Comparison of ENCODE assay signal across 18 mouse cellular contexts in the genomic region with DNA sequence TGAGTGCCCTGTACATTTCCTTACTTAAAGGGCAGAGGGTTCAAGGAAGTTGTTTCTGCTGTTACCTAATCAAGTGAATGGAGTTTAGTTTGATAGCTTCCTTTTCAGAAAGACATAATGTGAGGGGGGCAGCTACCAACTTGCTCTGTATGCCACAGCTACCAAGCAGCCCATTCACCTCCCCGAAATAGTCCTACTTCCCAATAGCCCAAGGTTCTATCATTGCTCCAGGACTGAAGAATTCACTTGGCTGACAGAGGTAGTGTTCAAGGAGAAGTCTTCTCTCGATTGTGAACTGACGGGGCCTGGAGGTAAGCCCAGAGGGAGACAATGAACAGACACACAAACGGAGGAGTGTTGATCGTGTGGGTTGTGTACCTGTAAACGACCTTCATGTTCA. TPM values are rescaled to one million over a fixed set of nuclear protein-coding genes. Genes with fewer than 3 reads are reported as not detected.
A peak's percentile ranks its signal among the peaks of the same experiment; 100 is the strongest.
DNase-seq lines count a peak whose midpoint lies in the region; ATAC-seq and TF ChIP-seq lines count a peak whose summit lies in the region.
"Had no signal": no experiment of that assay in that cellular context is flagged by ENCODE, and none has a peak within 500 bp of the region (broad histone marks: within the 10 kb centered on the region; RNA-seq: fewer than 3 reads in every experiment).

No protein-coding gene starts in this region.

- no peak for TF ChIP-seq CTCF in bone marrow macrophage, adult 2 months (IDR thresholded peaks at IDR 0.05; ENCODE audit: low read depth, low read length)
- TF ChIP-seq CTCF in intestine, postnatal 0 days (IDR thresholded peaks at IDR 0.05; ENCODE audit: low read depth), result no peak

- TF ChIP-seq POLR2A in bone marrow macrophage, adult 2 months (IDR thresholded peaks at IDR 0.05; ENCODE audit: borderline replicate concordance, low read depth, low read length), result no peak

- H3K27me3 ChIP-seq in liver, embryonic 15.5 days, result no peaks in the 10 kb centered on the region
- H3K27me3 ChIP-seq in intestine, postnatal 0 days (replicated peaks; ENCODE audit: control insufficient read depth, insufficient read depth, low read length), result no peaks in the 10 kb centered on the region
- H3K27me3 ChIP-seq: embryonic facial prominence, embryonic 13.5 days; midbrain, embryonic 12.5 days had no signal

- DNase-seq in spleen, postnatal 36 days (ENCODE audit: low spot score in 2 of 2), result peak; percentile 10 to 18
- DNase-seq in spleen, postnatal 14 days (ENCODE audit: low spot score in 2 of 2), result no peak
- DNase-seq in thymus, postnatal 0 days (ENCODE audit: low spot score), result peak; percentile 60
- DNase-seq in kidney, postnatal 14 days, result no peak
- no peak for DNase-seq in adrenal gland, adult 8-10 months
- DNase-seq: heart, postnatal 4 days; layer of hippocampus, adult 9-11 months; lung, embryonic 14.5 days; right cerebral cortex, postnatal 25 days had no signal

- no peaks in the 10 kb centered on the region for H3K36me3 ChIP-seq in liver, embryonic 15.5 days (replicated peaks)
- no peaks in the 10 kb centered on the region for H3K36me3 ChIP-seq in intestine, postnatal 0 days (ENCODE audit: control insufficient read depth, insufficient read depth)
- H3K36me3 ChIP-seq: embryonic facial prominence, embryonic 13.5 days; forebrain, embryonic 10.5 days; midbrain, embryonic 12.5 days had no signal

- H3K4me3 ChIP-seq in bone marrow macrophage, adult 2 months (ENCODE audit: insufficient read depth, low read length), result peak overlapping the region; percentile 29
- H3K4me3 ChIP-seq in liver, embryonic 15.5 days (replicated peaks), result peak overlapping the region; percentile 44
- H3K4me3 ChIP-seq in intestine, postnatal 0 days (ENCODE audit: low read depth, low read length), result no peak overlapping the region
- H3K4me3 ChIP-seq: embryonic facial prominence, embryonic 13.5 days; forebrain, embryonic 10.5 days; midbrain, embryonic 12.5 days; myocyte had no signal

- H3K9me3 ChIP-seq in liver, embryonic 15.5 days (replicated peaks), result no peaks in the 10 kb centered on the region
- no peaks in the 10 kb centered on the region for H3K9me3 ChIP-seq in intestine, postnatal 0 days (ENCODE audit: control insufficient read depth)
- H3K9me3 ChIP-seq: embryonic facial prominence, embryonic 13.5 days; forebrain, embryonic 10.5 days; midbrain, embryonic 12.5 days had no signal

- peak overlapping the region; percentile 48 for H3K4me2 ChIP-seq in liver, embryonic 15.5 days
- H3K4me2 ChIP-seq in intestine, postnatal 0 days (replicated peaks; ENCODE audit: low read depth), result no peak overlapping the region
- H3K4me2 ChIP-seq: embryonic facial prominence, embryonic 13.5 days; lung, embryonic 14.5 days; midbrain, embryonic 12.5 days had no signal

- peaks cover 21% of the 10 kb centered on the region for H3K4me1 ChIP-seq in bone marrow macrophage, adult 2 months (ENCODE audit: control insufficient read depth, insufficient read depth, low read length)
- H3K4me1 ChIP-seq in liver, embryonic 15.5 days (replicated peaks), result 0 out of 2 replicates have a peak, but pooled peaks cover 9% of the 10 kb centered on the region
- H3K4me1 ChIP-seq in intestine, postnatal 0 days (replicated peaks; ENCODE audit: control insufficient read depth, insufficient read depth, low read length), result no peaks in the 10 kb centered on the region
- H3K4me1 ChIP-seq: forebrain, embryonic 10.5 days; midbrain, embryonic 12.5 days had no signal

- 42% methylated on average over 6 of the region's 6 CpGs for WGBS in liver, embryonic 15.5 days (ENCODE audit: insufficient replicate concordance)
- 87% methylated on average over 6 of the region's 6 CpGs for WGBS in intestine, postnatal 0 days

- no peak for ATAC-seq in liver, embryonic 15.5 days (ENCODE audit: insufficient read depth)
- no peak for ATAC-seq in intestine, postnatal 0 days
- ATAC-seq: inflammation-experienced regulatory T-cells, adult 6 months had no signal

- H3K9ac ChIP-seq in liver, embryonic 15.5 days, result no peak overlapping the region
- no peak overlapping the region for H3K9ac ChIP-seq in intestine, postnatal 0 days (ENCODE audit: low read depth, low read length)
- H3K9ac ChIP-seq: embryonic facial prominence, embryonic 13.5 days; lung, embryonic 14.5 days; midbrain, embryonic 12.5 days had no signal

- H3K27ac ChIP-seq in bone marrow macrophage, adult 2 months (ENCODE audit: insufficient read depth, low read depth, low read length), result no peak overlapping the region
- H3K27ac ChIP-seq in liver, embryonic 15.5 days (replicated peaks), result no peak overlapping the region
- H3K27ac ChIP-seq in intestine, postnatal 0 days (ENCODE audit: low read depth, low read length), result no peak overlapping the region; the same call in 1 of the 2 replicates
- H3K27ac ChIP-seq: embryonic facial prominence, embryonic 13.5 days; forebrain, embryonic 10.5 days; kidney, postnatal 0 days; midbrain, embryonic 12.5 days had no signal

RNA-seq across cellular contexts. Expression of gene Cytip, which starts 36.2 kb away (rescaled TPM):
- polyA plus RNA-seq in bone marrow macrophage, adult 2 months (2012; ENCODE audit: insufficient read depth, insufficient read length, missing spikeins), result 42.8 and 54.7 TPM in 2 replicates
- 3.3 and 3.4 TPM in 2 replicates for polyA plus RNA-seq in liver, embryonic 15.5 days (2015; fragmentation: Nextera tagmentation; extraction: Ambion mirVana)
- polyA plus RNA-seq in thymus, postnatal 0 days (2015; fragmentation: Nextera tagmentation; extraction: Ambion mirVana), result 117 and 125 TPM in 2 replicates
- polyA plus RNA-seq in intestine, postnatal 0 days (2015; fragmentation: Nextera tagmentation; extraction: Ambion mirVana), result 0.98 and 1.0 TPM in 2 replicates
- 10 to 100 TPM; 15.7 to 22.5 (median 20.4) TPM for total RNA-seq in adrenal gland, adult 8-10 months (2022)

Comparison
In these comparisons a context has a peak if more than half of its experiments do, and no peak if none do; other contexts are left out.
1. DNase-seq: peak in spleen, postnatal 36 days (2 of 2) and thymus, postnatal 0 days (single experiment); none in spleen, postnatal 14 days (0 of 2), kidney, postnatal 14 days (single experiment) and adrenal gland, adult 8-10 months (single experiment).